Mouse (Mus musculus): ENCODE results near the gene Uaca. TPM values are rescaled to one million over a fixed set of nuclear protein-coding genes. Genes with fewer than 3 reads are reported as not detected.

Uaca gene
- polyA plus RNA-seq, 1 experiment from 2014 or later: 20.6 TPM

DNA sequence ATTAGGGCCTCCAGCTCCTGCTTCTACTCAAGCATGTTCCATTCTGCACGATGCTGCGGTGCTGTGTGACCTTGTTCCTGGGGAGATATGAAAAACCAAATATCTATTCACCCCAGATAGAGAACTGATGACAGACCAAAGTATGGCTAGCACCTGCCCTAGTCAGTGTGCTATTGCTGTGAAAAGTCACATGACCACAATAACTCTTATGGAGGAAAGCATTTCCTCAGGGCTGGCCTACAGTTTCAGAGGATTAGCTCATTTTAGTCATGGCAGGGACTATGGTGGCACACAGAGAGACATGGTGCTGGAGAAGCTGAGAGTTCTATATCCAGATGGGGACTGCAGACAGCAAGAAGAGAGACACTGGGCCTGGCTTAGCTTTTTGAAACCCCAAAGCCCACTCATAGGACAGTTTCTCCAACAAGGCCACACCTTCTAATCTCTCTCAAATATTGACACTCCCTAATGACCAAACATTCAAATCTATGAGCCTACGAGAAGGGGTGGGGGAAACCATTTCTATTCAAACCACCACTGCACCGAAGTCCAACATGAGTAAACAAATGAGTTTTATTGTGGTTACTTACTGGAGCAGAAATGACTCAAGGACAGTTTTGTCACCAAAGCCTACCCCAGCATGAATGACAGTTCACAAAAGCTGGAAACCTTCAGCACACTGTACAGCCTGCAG lies 135.1 kb downstream of the Uaca start:
- Histone ChIP-seq H3K4me1 (ENCODE audit: control insufficient read depth, insufficient read depth, low read length) (no peaks in the 10 kb centered on the region), H3K4me2 (replicated peaks; ENCODE audit: low read depth, low read length) (no peak overlapping the region), H3K9me3 (ENCODE audit: control insufficient read depth, low read depth, low read length) (no peaks in the 10 kb centered on the region), H3K36me3 (ENCODE audit: control insufficient read depth, insufficient read depth, low read length) (no peaks in the 10 kb centered on the region), H3K27me3 (ENCODE audit: control insufficient read depth, insufficient read depth, low read length) (no peaks in the 10 kb centered on the region), H3K27ac (ENCODE audit: low read length) (peak overlapping the region; percentile 53; the same call in 1 of the 2 replicates), H3K9ac (replicated peaks; ENCODE audit: low read depth, low read length) (no peak overlapping the region), H3K4me3 (ENCODE audit: low read depth, low read length) (no peak overlapping the region)
- 73% methylated on average over 4 of the region's 4 CpGs for WGBS
- peak; percentile 64 for ATAC-seq (ENCODE audit: insufficient number of reproducible peaks, insufficient read depth, low FRiP score, low read depth)

Other genes with a start within 250 kb of the Uaca start
- gene Lrrc49, start 106.4 kb upstream of the Uaca start, polyA plus RNA-seq (2014; fragmentation: Nextera tagmentation; extraction: Ambion mirVana): 23.3 TPM in 2 replicates
- 2.2 and 2.7 TPM in 2 replicates for gene Larp6, start 81.6 kb upstream of the Uaca start, polyA plus RNA-seq (2014; fragmentation: Nextera tagmentation; extraction: Ambion mirVana)